Mouse (Mus musculus): ENCODE results near the gene Cyp24a1.

GRCm38 (mm10) chr2:170513756-170514155 is 16.8 kb upstream of the Cyp24a1 start:
- no peak for TF ChIP-seq POLR2A (IDR thresholded peaks at IDR 0.05; ENCODE audit: low read depth, low read length)
- no peak for TF ChIP-seq CTCF (conservative IDR thresholded peaks at IDR 0.05; ENCODE audit: insufficient read depth, insufficient read length, low read depth, low read length)
